Mouse (Mus musculus) G1E (cell line): ENCODE data around the gene Fance.

Source experiments
- CTCF ChIP-seq: IDR thresholded peaks from 2 replicates; pipeline ENCODE4 v1.5.1; 2012; ENCODE audit warnings: low read depth, low read length, inconsistent platforms, mixed read lengths
- GATA1 ChIP-seq: IDR thresholded peaks from 2 replicates; pipeline ENCODE4 v1.6.1; 2012; ENCODE audit warnings: borderline replicate concordance, low read length, inconsistent platforms, mixed read lengths
- POLR2AphosphoS5 ChIP-seq: IDR thresholded peaks from 2 replicates; pipeline ENCODE4 v1.6.1; 2012; ENCODE audit warnings: low read depth, low read length, inconsistent platforms; ENCODE audit not compliant: insufficient replicate concordance
- TAL1 ChIP-seq: conservative IDR thresholded peaks from 2 replicates; pipeline ENCODE4 v1.6.1; 2012; ENCODE audit warnings: low read depth, low read length, inconsistent platforms, mixed read lengths

DNA sequence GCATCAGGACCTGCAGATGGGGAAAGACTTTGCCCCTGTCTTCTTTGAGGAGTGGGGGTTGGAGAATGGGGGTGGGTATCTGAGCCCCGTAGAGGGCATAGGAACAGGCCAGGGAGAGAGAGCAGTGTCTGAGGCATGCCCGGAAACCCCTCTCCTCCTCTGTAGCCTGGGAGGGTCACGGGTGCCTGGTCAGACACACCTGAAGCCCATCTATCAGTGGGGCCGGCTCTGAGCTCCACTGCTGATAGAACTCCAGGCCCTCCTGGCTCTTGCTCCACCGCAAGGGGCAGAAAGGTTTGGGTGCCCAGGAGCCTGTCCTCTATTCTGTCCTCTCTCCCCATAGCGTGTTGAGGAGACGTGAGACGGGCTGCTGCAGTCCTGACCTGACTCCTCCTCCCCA is 12.4 kb downstream of the Fance start:
- TF ChIP-seq GATA1 (no peak), CTCF (no peak), TAL1 (no peak), POLR2AphosphoS5 (no peak)
